Mouse (Mus musculus) stomach, embryonic 14.5 days (tissue): ENCODE results near the gene Spo11. TPM values are rescaled to one million over a fixed set of nuclear protein-coding genes. Genes with fewer than 3 reads are reported as not detected.
A peak's percentile ranks its signal among the peaks of the same experiment; 100 is the strongest.

Source experiments
- ATAC-seq: fragments of 200-750 bp; cut with Nextera tagmentation; 2 replicates; pipeline ENCODE4 v1.8.0; 2017; ENCODE audit warnings: low read depth, moderate TSS enrichment; ENCODE audit not compliant: insufficient number of reproducible peaks, insufficient read depth, low FRiP score
- H3K27ac ChIP-seq: fragments of 300-500 bp; sonication (generic); 2 replicates; pipeline ENCODE4 v1.5.1; 2014; ENCODE audit warnings: mild to moderate bottlenecking, low read length, moderate library complexity, mixed read lengths
- H3K27me3 ChIP-seq: fragments of 300-500 bp; sonication (generic); 2 replicates; pipeline ENCODE4 v1.6.1; 2014; ENCODE audit warnings: low read length, control low read depth, mixed read lengths; ENCODE audit not compliant: control insufficient read depth, insufficient read depth
- H3K36me3 ChIP-seq: fragments of 300-500 bp; sonication (generic); 2 replicates; pipeline ENCODE4 v1.6.1; 2014; ENCODE audit warnings: mild to moderate bottlenecking, control low read depth, low read length, moderate library complexity, mixed read lengths; ENCODE audit not compliant: control insufficient read depth, insufficient read depth
- H3K4me1 ChIP-seq: fragments of 300-500 bp; sonication (generic); 2 replicates; pipeline ENCODE4 v1.6.1; 2014; ENCODE audit warnings: low read length, control low read depth, mixed read lengths; ENCODE audit not compliant: control insufficient read depth, insufficient read depth
- H3K4me2 ChIP-seq: fragments of 300-500 bp; sonication (generic); replicated peaks from 2 replicates; pipeline ENCODE4 v1.6.1; 2014; ENCODE audit warnings: low read depth, low read length, control low read depth
- H3K4me3 ChIP-seq: fragments of 300-500 bp; sonication (generic); 2 replicates; pipeline ENCODE4 v1.5.1; 2014; ENCODE audit warnings: low read depth, low read length, control low read depth
- H3K9ac ChIP-seq: fragments of 300-500 bp; sonication (generic); replicated peaks from 2 replicates; pipeline ENCODE4 v1.6.1; 2014; ENCODE audit warnings: low read depth, mild to moderate bottlenecking, control low read depth, low read length, moderate library complexity, mixed read lengths
- H3K9me3 ChIP-seq: fragments of 300-500 bp; sonication (generic); 2 replicates; pipeline ENCODE4 v1.6.1; 2016; ENCODE audit warnings: low read depth, low read length, control low read depth; ENCODE audit not compliant: control insufficient read depth
- WGBS: fragments of 180-500 bp; shearing (Covaris S2); extraction: QIAGEN DNeasy Blood & Tissue Kit; methylation state at CpG from one replicate; pipeline ENCODE4 v1.1.7; 2014; 5-methylcytosine and 5-hydroxymethylcytosine counted together
- polyA plus RNA-seq: library from polyadenylated mRNA; unstranded; fragments of >200 nt; fragmentation: Nextera tagmentation; extraction: Ambion mirVana; gene quantifications from 2 replicates; pipeline ENCODE4 v1.2.1, GENCODE M21; 2014

Spo11 gene
- polyA plus RNA-seq, 1 experiment from 2014 or later: 0.54 TPM

- Histone ChIP-seq H3K4me3 (no peak overlapping the region), H3K9ac (no peak overlapping the region), H3K9me3 (no peaks in the 10 kb centered on the region), H3K4me1 (no peaks in the 10 kb centered on the region), H3K36me3 (no peaks in the 10 kb centered on the region), H3K27me3 (no peaks in the 10 kb centered on the region), H3K4me2 (no peak overlapping the region), H3K27ac (no peak overlapping the region)
- ATAC-seq: no peak
- WGBS: 57% methylated on average over 9 of the region's 9 CpGs
Measured at GRCm38 (mm10) chr2:172982776-172983561, 5.5 kb downstream of the Spo11 start.

GRCm38 (mm10) chr2:172990161-172990560, 12.7 kb downstream of the Spo11 start:
- Histone ChIP-seq H3K4me3 (no peak overlapping the region), H3K36me3 (no peaks in the 10 kb centered on the region), H3K27ac (no peak overlapping the region), H3K4me2 (no peak overlapping the region), H3K27me3 (no peaks in the 10 kb centered on the region), H3K9me3 (no peaks in the 10 kb centered on the region), H3K4me1 (no peaks in the 10 kb centered on the region), H3K9ac (no peak overlapping the region)
- 69% methylated on average over 6 of the region's 6 CpGs for WGBS
- ATAC-seq: no peak

GRCm38 (mm10) chr2:172996207-172996606, 18.7 kb downstream of the Spo11 start:
- ATAC-seq: no peak
- Histone ChIP-seq H3K27ac (no peak overlapping the region), H3K4me1 (peaks cover 5% of the 10 kb centered on the region), H3K4me2 (no peak overlapping the region), H3K27me3 (no peaks in the 10 kb centered on the region), H3K9ac (no peak overlapping the region; the same call in 1 of the 2 replicates), H3K4me3 (no peak overlapping the region), H3K36me3 (no peaks in the 10 kb centered on the region), H3K9me3 (no peaks in the 10 kb centered on the region)
- 13% methylated on average over 4 of the region's 4 CpGs for WGBS

- Histone ChIP-seq H3K4me1 (peaks cover 10% of the 10 kb centered on the region), H3K9ac (no peak overlapping the region), H3K27ac (no peak overlapping the region), H3K36me3 (peaks cover 4% of the 10 kb centered on the region; the same call in 1 of the 2 replicates), H3K9me3 (no peaks in the 10 kb centered on the region), H3K4me3 (no peak overlapping the region), H3K27me3 (no peaks in the 10 kb centered on the region), H3K4me2 (no peak overlapping the region)
- ATAC-seq: no peak
- WGBS: 64% methylated on average over 11 of the region's 11 CpGs
Measured at GRCm38 (mm10) chr2:172997748-172998147, 20.2 kb downstream of the Spo11 start.

GRCm38 (mm10) chr2:172998478-172998877, 21.0 kb downstream of the Spo11 start:
- 61% methylated on average over 7 of the region's 7 CpGs for WGBS
- Histone ChIP-seq H3K27ac (no peak overlapping the region), H3K9me3 (no peaks in the 10 kb centered on the region), H3K4me2 (no peak overlapping the region), H3K4me1 (peaks cover 10% of the 10 kb centered on the region), H3K4me3 (no peak overlapping the region), H3K9ac (no peak overlapping the region), H3K27me3 (no peaks in the 10 kb centered on the region), H3K36me3 (peaks cover 9% of the 10 kb centered on the region)
- ATAC-seq: no peak

- Histone ChIP-seq H3K9me3 (no peaks in the 10 kb centered on the region), H3K4me1 (peaks cover 10% of the 10 kb centered on the region), H3K27ac (peak within 1 kb of the TSS; percentile 87), H3K4me3 (peak within 1 kb of the TSS; percentile 94), H3K4me2 (peak within 1 kb of the TSS; percentile 77), H3K27me3 (no peaks in the 10 kb centered on the region), H3K9ac (peak within 1 kb of the TSS; percentile 86), H3K36me3 (peaks cover 22% of the 10 kb centered on the region)
- WGBS: under 1% methylated on average over 45 of the region's 45 CpGs
- ATAC-seq: peak; percentile 96
Measured at GRCm38 (mm10) chr2:172999630-173000284, 22.3 kb downstream of the Spo11 start, which contains the start of gene Rae1. Gene Rae1 (plus strand): TSS chr2:173000117.

- Histone ChIP-seq H3K9ac (peak overlapping the region; percentile 86), H3K4me2 (peak overlapping the region; percentile 77), H3K27ac (peak overlapping the region; percentile 87), H3K27me3 (no peaks in the 10 kb centered on the region), H3K9me3 (no peaks in the 10 kb centered on the region), H3K4me1 (peaks cover 10% of the 10 kb centered on the region), H3K36me3 (peaks cover 27% of the 10 kb centered on the region), H3K4me3 (peak overlapping the region; percentile 94)
- under 1% methylated on average over 42 of the region's 42 CpGs for WGBS
- ATAC-seq: peak; percentile 91
Measured at GRCm38 (mm10) chr2:173000285-173000652, 22.8 kb downstream of the Spo11 start.

GRCm38 (mm10) chr2:173000921-173001320, 23.4 kb downstream of the Spo11 start:
- Histone ChIP-seq H3K4me2 (peak overlapping the region; percentile 77), H3K27ac (peak overlapping the region; percentile 87; the same call in 1 of the 2 replicates), H3K9ac (peak overlapping the region; percentile 86), H3K9me3 (no peaks in the 10 kb centered on the region), H3K27me3 (no peaks in the 10 kb centered on the region), H3K4me3 (peak overlapping the region; percentile 94), H3K4me1 (peaks cover 10% of the 10 kb centered on the region), H3K36me3 (peaks cover 33% of the 10 kb centered on the region)
- WGBS: 23% methylated on average over 8 of the region's 8 CpGs
- ATAC-seq: no peak
